Mouse (Mus musculus) stomach, postnatal 0 days (tissue): ENCODE measurements around the gene Cxcr6.

ENCODE experiments used
- CTCF ChIP-seq: IDR thresholded peaks from 2 replicates; pipeline ENCODE4 v1.5.1; 2016; ENCODE audit warnings: antibody characterized with exemption, low read depth, mild to moderate bottlenecking, moderate library complexity
- EP300 ChIP-seq: optimal IDR thresholded peaks from 2 replicates; pipeline ENCODE3; 2016; ENCODE audit warnings: antibody characterized with exemption

- TF ChIP-seq CTCF (no peak), EP300 (no peak)
Measured at GRCm38 (mm10) chr9:123802421-123802820, 3.9 kb upstream of the Cxcr6 start.
